Mouse (Mus musculus) adrenal gland, postnatal 10 days (tissue): ENCODE data around the gene Spag16. TPM values are rescaled to one million over a fixed set of nuclear protein-coding genes. Genes with fewer than 3 reads are reported as not detected.

Source experiments
- DNase-seq: peaks from one replicate; pipeline ENCODE4 v3.0.0; 2021; ENCODE audit warnings: mixed read lengths
- total RNA-seq, 2 experiments: library from RNA; stranded (reverse); gene quantifications; 2 replicates each; pipeline ENCODE4 v1.2.3; 2021

Spag16 gene
- total RNA-seq, 2 experiments from 2014 or later: not detected

GRCm38 (mm10) chr1:70442209-70443080, 615.7 kb downstream of the Spag16 start:
- no peak for DNase-seq

- DNase-seq: no peak
Observed at GRCm38 (mm10) chr1:70479864-70480263, 653.1 kb downstream of the Spag16 start.

- no peak for DNase-seq
Observed at GRCm38 (mm10) chr1:70518918-70519317, 692.1 kb downstream of the Spag16 start.

- no peak for DNase-seq
Observed at GRCm38 (mm10) chr1:70527134-70527533, 700.4 kb downstream of the Spag16 start.

GRCm38 (mm10) chr1:70529771-70530170, 703.0 kb downstream of the Spag16 start:
- no peak for DNase-seq

GRCm38 (mm10) chr1:70551839-70552238, 725.1 kb downstream of the Spag16 start:
- DNase-seq: no peak

GRCm38 (mm10) chr1:70621805-70622204, 795.0 kb downstream of the Spag16 start:
- DNase-seq: no peak

GRCm38 (mm10) chr1:70624803-70625460, 798.2 kb downstream of the Spag16 start:
- DNase-seq: no peak

- no peak for DNase-seq
Observed at GRCm38 (mm10) chr1:70652719-70653118, 825.9 kb downstream of the Spag16 start.

GRCm38 (mm10) chr1:70692529-70692928, 865.8 kb downstream of the Spag16 start:
- no peak for DNase-seq

GRCm38 (mm10) chr1:70700270-70700669, 873.5 kb downstream of the Spag16 start:
- no peak for DNase-seq

GRCm38 (mm10) chr1:70703934-70704333, 877.2 kb downstream of the Spag16 start:
- DNase-seq: no peak

- no peak for DNase-seq
Observed at GRCm38 (mm10) chr1:70705821-70706220, 879.1 kb downstream of the Spag16 start.

- DNase-seq: no peak
Observed at GRCm38 (mm10) chr1:70725045-70725444, 898.3 kb downstream of the Spag16 start.

GRCm38 (mm10) chr1:70725655-70726066, 898.9 kb downstream of the Spag16 start, which contains the start of gene Vwc2l:
Gene Vwc2l (plus strand): TSS chr1:70725715.
- peak; percentile 84 for DNase-seq

Other genes with a start within 250 kb of the Spag16 start
- gene Ikzf2, start 139.7 kb upstream of the Spag16 start, total RNA-seq: 10 to 100 TPM in 1 of 2 experiments, 1 to 10 TPM in 1; 8.7 to 13.3 TPM